Mouse (Mus musculus) skeletal muscle tissue, adult 2 months (tissue): ENCODE data around the gene Hnrnpa1.
"Not testable (repeated sequence)": the region's sequence is repeated elsewhere in the genome, so short reads cannot be mapped to it uniquely, and the experiment has no call there.

Source experiments
- DNase-seq: peaks from one replicate; pipeline ENCODE4 v3.0.0-alpha.2; 2012; ENCODE audit warnings: low read depth, low spot score

The Hnrnpa1 gene

DNA sequence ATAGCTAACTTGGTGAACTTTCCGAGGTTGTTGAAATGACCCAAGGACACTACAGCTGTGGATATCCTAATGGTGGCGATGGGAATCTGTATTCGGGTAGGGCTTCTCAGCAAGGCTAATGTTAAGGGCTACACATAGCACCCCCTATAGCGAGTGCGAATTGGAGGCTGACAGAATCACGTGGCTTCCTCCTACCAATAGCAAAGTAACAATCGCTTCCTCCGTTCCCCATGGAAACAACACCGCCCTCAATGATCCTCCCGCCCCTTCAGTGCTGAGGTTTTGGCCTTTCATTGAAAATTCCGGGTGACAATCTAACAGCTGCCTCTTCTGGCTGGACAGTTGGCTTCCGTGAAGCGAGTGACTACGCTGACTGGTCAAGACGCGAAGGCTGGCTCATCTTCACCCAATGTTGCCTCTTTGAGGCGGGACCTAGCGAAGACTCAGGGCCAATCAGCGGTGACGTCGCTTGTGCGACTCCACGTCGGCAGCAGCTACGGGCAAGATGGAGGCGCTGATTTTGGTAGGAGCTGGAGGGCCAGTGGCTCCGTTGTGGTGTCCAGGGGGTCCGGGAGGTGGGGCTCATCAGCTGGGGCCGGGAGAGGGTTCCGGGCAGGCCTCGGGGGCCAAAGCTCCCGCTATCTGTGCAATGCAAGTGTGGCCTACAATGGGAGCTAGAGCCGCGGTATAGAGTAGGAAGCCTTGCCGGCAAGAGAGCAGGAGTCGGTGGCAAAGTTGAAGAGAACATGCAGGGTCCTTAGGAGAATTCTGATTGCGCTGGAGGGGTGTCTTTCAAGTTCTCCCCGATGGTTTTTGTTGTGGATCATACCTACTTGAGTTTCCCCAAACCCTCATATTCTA, 32.4 kb downstream of the Hnrnpa1 start, which contains the start of gene Copz1:
Copz1 (plus strand) TSS at position 296 of the 861 bp plus-strand sequence.
- peak; percentile 98 for DNase-seq

DNA sequence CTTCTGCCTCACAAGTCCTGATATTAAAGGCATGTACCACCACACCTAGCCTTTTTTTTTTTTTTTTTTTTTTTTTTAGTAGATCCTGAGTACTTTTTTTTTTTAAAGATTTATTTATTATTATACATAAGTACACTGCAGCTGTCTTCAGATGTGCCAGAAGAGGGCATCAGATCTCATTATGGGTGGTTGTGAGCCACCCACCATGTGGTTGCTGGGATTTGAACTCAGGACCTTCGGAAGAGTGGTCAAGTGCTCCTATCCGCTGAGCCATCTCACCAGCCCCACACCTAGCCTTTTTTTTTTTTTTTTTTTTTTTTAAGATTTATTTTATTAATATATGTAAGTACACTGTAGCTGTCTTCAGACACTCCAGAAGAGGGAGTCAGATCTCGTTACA, 35.7 kb downstream of the Hnrnpa1 start:
- DNase-seq, result not testable (repeated sequence)

DNA sequence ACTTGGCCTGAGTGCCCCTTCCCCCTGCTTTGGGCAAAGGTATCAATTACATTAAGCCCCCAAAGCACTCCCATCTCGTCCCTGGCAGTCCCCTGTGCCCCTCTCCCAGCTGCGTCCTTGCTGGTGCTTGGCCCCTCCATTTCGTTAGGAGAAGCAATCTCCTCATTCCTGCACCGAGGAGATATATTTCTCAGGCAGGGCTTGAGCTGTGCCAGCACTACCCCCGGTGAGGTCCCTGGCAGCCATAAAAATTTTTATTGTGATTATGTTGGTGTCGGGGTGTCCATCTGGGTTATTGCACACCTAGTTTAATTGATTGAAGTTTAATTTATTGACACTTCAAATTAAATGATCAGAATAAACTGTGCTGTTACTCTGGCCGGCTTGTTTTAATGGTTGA, 37.7 kb downstream of the Hnrnpa1 start:
- no peak for DNase-seq

DNA sequence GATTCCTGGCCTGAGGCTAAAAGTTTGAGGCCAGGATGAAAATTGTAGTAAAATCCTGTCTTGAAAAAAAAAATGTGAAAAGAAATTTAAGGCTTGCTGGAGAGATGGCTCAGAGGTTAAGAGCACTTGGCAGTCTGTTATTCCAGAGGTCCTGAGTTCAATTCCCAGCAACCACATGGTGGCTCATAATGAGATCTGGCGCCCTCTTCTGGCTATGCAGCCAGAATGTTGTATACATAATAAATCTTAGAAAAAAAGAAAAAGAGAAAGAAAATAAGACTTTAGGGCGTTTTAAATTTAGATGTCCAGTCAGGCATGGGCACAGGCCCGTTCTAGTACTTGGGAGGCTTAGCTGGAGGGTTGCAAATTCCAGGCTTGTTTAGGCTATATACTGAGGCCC, 39.5 kb downstream of the Hnrnpa1 start:
- no peak for DNase-seq

DNA sequence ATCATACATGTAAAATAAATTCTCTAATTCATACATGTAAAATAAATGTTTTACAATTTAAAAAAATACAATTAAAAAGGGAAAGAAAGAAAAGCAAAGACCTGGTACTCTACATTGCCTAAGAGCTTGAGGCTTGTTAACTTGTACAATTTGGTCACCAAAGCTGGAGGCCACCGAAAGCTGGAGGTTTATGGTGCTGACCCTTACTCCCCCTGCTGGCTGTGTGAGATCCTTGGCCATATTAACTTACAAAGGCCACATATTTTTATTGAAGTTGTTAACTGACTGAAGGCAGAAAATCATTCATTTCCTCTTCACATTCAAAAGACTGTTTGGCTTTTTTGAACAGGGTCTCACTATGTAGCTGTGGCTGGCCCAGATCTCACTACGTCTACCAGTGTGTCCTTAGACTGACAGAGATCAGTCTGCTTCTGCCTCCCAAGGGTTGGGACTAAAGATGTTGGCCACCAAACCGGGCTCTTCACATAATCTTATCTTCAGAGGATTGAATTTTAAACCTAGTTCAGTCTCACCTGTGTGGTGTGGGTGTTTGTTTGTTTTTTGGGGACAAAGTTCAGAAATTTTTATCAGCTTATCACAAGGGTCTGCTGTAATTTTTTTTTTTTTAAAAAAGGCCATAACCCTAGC, 40.7 kb downstream of the Hnrnpa1 start:
- DNase-seq, result no peak

DNA sequence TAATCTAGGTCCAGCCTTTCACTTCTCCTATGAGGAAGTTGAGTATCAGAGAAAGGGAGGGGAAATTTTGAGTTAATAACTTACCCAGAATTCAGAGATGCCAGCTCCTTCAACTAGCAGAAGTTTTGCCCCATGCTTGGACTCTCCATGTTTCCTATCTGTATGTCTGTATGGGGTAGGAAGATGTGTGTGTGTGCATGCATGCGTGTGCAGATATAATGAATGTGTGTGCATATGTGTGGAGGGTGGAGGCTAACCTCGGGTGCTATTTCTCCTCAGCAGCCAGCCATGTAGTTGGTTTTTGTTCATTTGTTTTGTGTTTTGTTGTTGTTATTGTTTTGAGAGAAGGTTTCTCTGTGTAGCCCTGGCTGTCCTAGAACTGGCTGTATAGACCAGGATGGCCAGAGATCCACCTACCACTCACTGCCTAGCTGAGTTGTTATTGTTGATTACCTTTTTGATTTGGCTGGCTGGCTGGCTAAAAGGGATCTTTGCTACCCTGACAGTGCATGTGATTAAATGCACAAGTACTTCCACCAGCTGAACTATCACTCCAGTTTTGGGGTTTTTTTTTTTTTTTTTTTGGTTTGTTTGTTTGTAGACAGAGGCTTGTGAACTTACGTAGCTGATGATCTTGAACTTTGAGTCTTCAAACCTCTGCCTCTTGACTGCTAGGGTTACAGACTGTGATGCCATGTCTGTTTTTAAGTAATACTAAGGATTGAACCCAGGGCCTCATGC, 41.4 kb downstream of the Hnrnpa1 start:
- no peak for DNase-seq

- DNase-seq, result no peak
Observed at GRCm38 (mm10) chr15:103284066-103284465, 43.8 kb downstream of the Hnrnpa1 start.

GRCm38 (mm10) chr15:103284647-103285046, 44.4 kb downstream of the Hnrnpa1 start:
- DNase-seq, result no peak

DNA sequence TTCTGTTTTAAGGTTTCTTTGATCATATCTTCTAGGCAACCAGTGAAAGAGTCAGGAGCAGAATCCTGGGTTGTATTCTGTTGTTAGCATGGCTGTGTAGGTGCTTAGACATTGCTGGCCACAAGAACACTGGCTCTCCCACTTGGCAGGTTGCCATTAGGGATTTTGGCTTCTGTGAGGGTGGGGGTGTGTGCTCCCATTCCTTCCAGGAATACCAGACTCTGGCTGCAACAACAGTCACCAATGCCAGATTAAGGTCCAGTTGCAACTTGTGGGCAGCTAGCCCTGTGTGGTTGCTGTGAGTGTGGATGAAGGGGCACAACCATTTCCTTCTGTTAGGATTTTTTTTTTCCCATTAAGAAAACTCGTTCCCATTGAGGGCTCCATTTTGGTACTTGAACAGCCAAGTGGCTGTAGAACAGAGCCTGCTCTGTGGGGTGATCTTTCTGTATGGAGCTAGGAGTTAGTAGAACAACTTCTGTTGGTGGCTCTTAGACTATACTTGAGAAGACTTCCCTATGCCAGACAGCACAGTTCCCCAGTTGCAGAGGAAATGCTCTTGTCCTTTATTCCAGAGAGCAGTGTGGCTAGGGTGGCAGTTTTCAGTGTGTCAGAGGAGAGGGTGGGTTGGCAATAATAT, 45.7 kb downstream of the Hnrnpa1 start:
- DNase-seq, result peak; percentile 74

DNA sequence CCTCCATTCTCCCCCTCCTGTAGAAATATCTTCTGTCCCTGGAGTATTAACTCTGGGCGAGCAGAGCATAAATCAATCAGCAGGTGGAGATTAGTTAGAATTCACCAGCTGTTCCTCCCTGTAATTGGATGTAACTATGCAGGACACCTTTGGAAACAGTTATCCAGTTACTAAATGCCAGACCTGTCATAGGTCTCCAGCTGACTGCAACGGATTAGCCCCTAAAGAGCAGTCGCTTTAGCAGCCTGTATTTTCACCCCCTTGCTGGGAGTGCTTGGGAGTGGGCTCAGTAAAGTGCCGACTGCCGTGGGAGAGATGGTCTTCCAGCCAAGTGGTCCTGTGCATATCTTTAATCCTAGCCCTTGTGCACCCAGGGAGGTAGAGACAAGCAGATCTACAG, 49.4 kb downstream of the Hnrnpa1 start:
- no peak for DNase-seq

DNA sequence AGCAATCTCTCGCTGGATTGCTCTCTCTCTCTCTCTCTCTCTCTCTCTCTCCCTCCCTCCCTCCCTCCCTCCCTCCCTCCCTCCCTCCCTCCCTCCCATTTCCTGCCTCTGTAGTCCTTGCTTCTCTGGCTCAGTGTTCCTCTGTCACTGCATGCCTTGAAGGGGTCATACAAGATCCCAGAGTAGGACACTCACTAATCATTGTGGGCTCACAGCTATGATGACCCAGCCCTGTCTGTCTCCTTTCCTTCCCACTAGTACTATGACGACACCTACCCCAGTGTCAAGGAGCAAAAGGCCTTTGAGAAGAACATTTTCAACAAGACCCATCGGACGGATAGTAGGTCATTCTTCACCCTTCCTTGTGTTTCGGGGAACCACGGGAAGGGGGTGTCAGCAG, 50.2 kb downstream of the Hnrnpa1 start:
- DNase-seq, result no peak

DNA sequence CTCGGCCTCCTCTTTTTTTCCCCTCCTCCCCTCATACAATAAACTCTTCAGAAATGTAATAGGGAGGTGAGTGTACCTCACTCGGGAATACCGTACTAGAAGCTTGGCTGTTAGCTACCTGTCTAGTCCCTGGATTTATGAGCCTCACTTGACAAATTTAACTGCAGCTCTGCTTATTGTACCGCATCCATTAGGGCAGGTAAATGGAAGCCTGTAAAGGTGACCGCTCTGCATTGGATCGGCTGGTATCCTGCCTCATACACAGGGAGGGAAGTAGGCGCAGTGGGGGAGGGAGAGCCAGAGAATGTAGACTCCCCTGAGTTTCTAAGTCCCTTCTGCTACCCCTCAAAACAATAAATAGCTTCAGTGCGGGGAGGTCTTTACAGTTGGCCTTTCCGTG, 50.6 kb downstream of the Hnrnpa1 start:
- DNase-seq, result no peak

GRCm38 (mm10) chr15:103292673-103293345, 52.6 kb downstream of the Hnrnpa1 start:
- DNase-seq, result no peak

DNA sequence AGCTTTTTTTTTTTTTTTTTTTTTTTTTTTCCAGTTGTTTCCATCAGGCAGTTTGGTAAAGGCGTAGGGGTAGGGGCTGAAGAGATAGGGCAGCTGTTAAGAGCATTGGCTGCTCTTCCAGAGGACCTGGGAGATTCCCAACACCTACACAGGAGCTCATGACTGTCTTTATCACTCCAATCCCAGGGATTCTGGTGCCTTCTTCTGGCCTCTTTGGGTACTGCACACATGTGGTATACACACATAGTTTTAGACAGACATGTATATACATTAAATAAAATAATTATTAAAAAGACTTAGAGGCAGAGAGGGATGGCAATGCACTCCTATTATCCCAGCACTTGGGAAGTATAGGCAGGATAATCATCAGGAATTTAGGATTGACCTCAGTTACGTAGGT, 53.1 kb downstream of the Hnrnpa1 start:
- no peak for DNase-seq

GRCm38 (mm10) chr15:103294649-103295048, 54.4 kb downstream of the Hnrnpa1 start:
- no peak for DNase-seq

GRCm38 (mm10) chr15:103295851-103296250, 55.6 kb downstream of the Hnrnpa1 start:
- DNase-seq, result no peak
